Mouse (Mus musculus): ENCODE data around the gene Atp8a1.

DNA sequence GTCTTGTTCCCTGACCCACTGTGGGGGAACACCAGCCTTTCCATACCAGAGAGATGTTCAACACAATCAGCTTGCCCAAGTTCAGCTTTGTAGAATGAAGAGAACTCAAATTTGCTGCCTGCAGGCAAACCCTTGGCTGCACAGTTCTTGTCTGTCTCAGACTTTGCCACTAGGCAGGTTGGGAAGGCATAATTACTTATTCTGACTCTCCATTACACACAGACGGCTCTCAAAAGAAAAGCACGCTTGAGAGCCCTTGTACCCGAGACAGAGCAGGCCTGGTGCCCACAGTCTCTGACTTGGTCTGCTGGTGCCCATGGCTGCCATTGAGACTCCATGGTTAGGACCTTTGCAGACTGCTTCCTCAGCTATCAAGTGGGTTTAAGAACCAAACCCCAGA lies 212.9 kb downstream of the Atp8a1 start:
- TF ChIP-seq TAL1 (IDR thresholded peaks at IDR 0.05; ENCODE audit: low read length): no peak
- no peak for TF ChIP-seq GATA1 (IDR thresholded peaks at IDR 0.05; ENCODE audit: low read length)

All from erythroblast, embryonic 14.5 days (primary cell).